8 mouse cellular contexts compared by ENCODE assay signal in the genomic region with DNA sequence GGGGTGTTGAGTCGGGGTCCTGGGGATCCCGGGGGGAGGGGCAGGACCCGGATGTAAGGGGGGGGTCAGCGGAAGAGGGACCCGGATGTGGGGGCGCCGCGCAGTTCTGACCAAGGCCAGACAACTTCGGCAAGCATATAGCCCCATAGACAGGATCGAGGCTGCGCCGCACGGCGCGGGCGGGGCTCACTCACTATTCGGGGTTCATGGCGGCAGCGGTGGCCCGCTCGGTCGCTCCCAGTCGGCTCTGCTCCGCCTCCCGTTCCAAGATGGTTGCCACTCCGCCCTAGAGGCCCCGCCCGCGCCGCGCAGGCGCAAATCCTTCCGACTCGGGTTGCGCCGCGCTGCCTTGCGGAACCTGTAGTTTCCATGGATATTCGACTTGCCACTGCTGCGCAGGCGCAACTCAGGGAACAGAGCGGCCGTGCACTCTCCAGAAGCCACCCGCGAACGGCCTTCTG. TPM values are rescaled to one million over a fixed set of nuclear protein-coding genes. Genes with fewer than 3 reads are reported as not detected.
A peak's percentile ranks its signal among the peaks of the same experiment; 100 is the strongest.
DNase-seq lines count a peak whose midpoint lies in the region; ATAC-seq lines count a peak whose summit lies in the region.

A gene (minus strand): TSS at position 342 of the 461 bp plus-strand sequence.

- no peaks in the 10 kb centered on the region for H3K27me3 ChIP-seq in hindbrain, embryonic 12.5 days

- no peaks in the 10 kb centered on the region for H3K9me3 ChIP-seq in hindbrain, embryonic 12.5 days (replicated peaks)

- H3K36me3 ChIP-seq in hindbrain, embryonic 12.5 days, result peaks cover 74% of the 10 kb centered on the region

- H3K9ac ChIP-seq in hindbrain, embryonic 12.5 days, result peak within 1 kb of the TSS; percentile 89

- peak; percentile 93 for ATAC-seq in hindbrain, embryonic 12.5 days (ENCODE audit: low FRiP score)

- DNase-seq in NIH3T3 (ENCODE audit: low read depth), result peak; percentile 100
- peak; percentile 99 for DNase-seq in cerebellum, postnatal 10 days
- peak; percentile 97 to 98 for DNase-seq in frontal cortex, postnatal 10 days (ENCODE audit: low spot score in 2 of 2)
- peak; percentile 99 for DNase-seq in layer of hippocampus, postnatal 14 days (ENCODE audit: low spot score in 2 of 2)
- peak; percentile 97 for DNase-seq in lung, postnatal 14 days
- peak; percentile 98 for DNase-seq in retina, adult 2 months (ENCODE audit: low read depth, low spot score)
- peak; percentile 98 for DNase-seq in thymus, postnatal 36 days

- H3K4me2 ChIP-seq in hindbrain, embryonic 12.5 days (replicated peaks), result peak within 1 kb of the TSS; percentile 96

- peak within 1 kb of the TSS; percentile 78 for H3K4me3 ChIP-seq in hindbrain, embryonic 12.5 days

- H3K4me1 ChIP-seq in hindbrain, embryonic 12.5 days, result peaks cover 17% of the 10 kb centered on the region

- peak within 1 kb of the TSS; percentile 95 for H3K27ac ChIP-seq in hindbrain, embryonic 12.5 days

- 0% methylated on average over 34 of the region's 46 CpGs for WGBS in hindbrain, embryonic 12.5 days

RNA-seq across cellular contexts. Expression of the gene that starts here (rescaled TPM):
- polyA plus RNA-seq in hindbrain, embryonic 12.5 days (2016; fragmentation: Nextera tagmentation; extraction: Ambion mirVana), result 239 and 242 TPM in 2 replicates
- total RNA-seq in layer of hippocampus, postnatal 14 days (2021), result 100 to 1,000 TPM; 177 to 181 TPM

Comparison
In these comparisons a context has a peak if more than half of its experiments do, and no peak if none do; other contexts are left out.
1. Peak in every context shown above with its lines: DNase-seq, ATAC-seq, H3K4me3 ChIP-seq and H3K27ac ChIP-seq.